Mouse (Mus musculus): ENCODE data around the gene Lexm. TPM values are rescaled to one million over a fixed set of nuclear protein-coding genes. Genes with fewer than 3 reads are reported as not detected.

The Lexm gene
- not detected for polyA plus RNA-seq (2015; fragmentation: Illumina TruSeq; extraction: RNeasy Lipid Tissue Mini Kit (QIAGEN cat#74804); ENCODE audit: insufficient read depth, low replicate concordance)

GRCm38 (mm10) chr4:106617056-106617455, at the start of gene Lexm:
TSS of gene Lexm (minus strand) at chr4:106617241.

GRCm38 (mm10) chr4:106650833-106651527, 33.9 kb upstream of the Lexm start, which contains the start of gene Pars2:
TSS of gene Pars2 (plus strand) at chr4:106651069.

GRCm38 (mm10) chr4:106622030-106622493, 5.0 kb upstream of the Lexm start, which contains the start of gene Ttc22:
TSS of gene Ttc22 (plus strand) at chr4:106622432.

GRCm38 (mm10) chr4:106560846-106561781, 55.9 kb downstream of the Lexm start, which contains the start of gene Dhcr24:
TSS of gene Dhcr24 (plus strand) at chr4:106561038.

Other genes with a start within 250 kb of the Lexm start
- gene Pcsk9, start 152.9 kb downstream of the Lexm start, polyA plus RNA-seq (2015; fragmentation: Illumina TruSeq; extraction: RNeasy Lipid Tissue Mini Kit (QIAGEN cat#74804); ENCODE audit: insufficient read depth, low replicate concordance): not detected
- not detected for gene Bsnd, start 125.0 kb downstream of the Lexm start, polyA plus RNA-seq (2015; fragmentation: Illumina TruSeq; extraction: RNeasy Lipid Tissue Mini Kit (QIAGEN cat#74804); ENCODE audit: insufficient read depth, low replicate concordance)
- 8.1 TPM for gene Dhcr24, start 56.2 kb downstream of the Lexm start, polyA plus RNA-seq (2015; fragmentation: Illumina TruSeq; extraction: RNeasy Lipid Tissue Mini Kit (QIAGEN cat#74804); ENCODE audit: insufficient read depth, low replicate concordance)
- gene Ttc22, start 5.2 kb upstream of the Lexm start, polyA plus RNA-seq (2015; fragmentation: Illumina TruSeq; extraction: RNeasy Lipid Tissue Mini Kit (QIAGEN cat#74804); ENCODE audit: insufficient read depth, low replicate concordance): not detected
- 5.8 TPM for gene Pars2, start 33.8 kb upstream of the Lexm start, polyA plus RNA-seq (2015; fragmentation: Illumina TruSeq; extraction: RNeasy Lipid Tissue Mini Kit (QIAGEN cat#74804); ENCODE audit: insufficient read depth, low replicate concordance)
- gene Ttc4, start 61.7 kb upstream of the Lexm start, polyA plus RNA-seq (2015; fragmentation: Illumina TruSeq; extraction: RNeasy Lipid Tissue Mini Kit (QIAGEN cat#74804); ENCODE audit: insufficient read depth, low replicate concordance): 66.8 TPM
- gene Mroh7, start 113.7 kb upstream of the Lexm start, polyA plus RNA-seq (2015; fragmentation: Illumina TruSeq; extraction: RNeasy Lipid Tissue Mini Kit (QIAGEN cat#74804); ENCODE audit: insufficient read depth, low replicate concordance): 0.90 TPM
- 0.90 TPM for gene Fam151a, start 116.6 kb upstream of the Lexm start, polyA plus RNA-seq (2015; fragmentation: Illumina TruSeq; extraction: RNeasy Lipid Tissue Mini Kit (QIAGEN cat#74804); ENCODE audit: insufficient read depth, low replicate concordance)
- gene Acot11, start 187.8 kb upstream of the Lexm start, polyA plus RNA-seq (2015; fragmentation: Illumina TruSeq; extraction: RNeasy Lipid Tissue Mini Kit (QIAGEN cat#74804); ENCODE audit: insufficient read depth, low replicate concordance): 6.0 TPM